Mouse (Mus musculus) heart, embryonic 15.5 days (tissue): ENCODE data around the gene Ptbp3. TPM values are rescaled to one million over a fixed set of nuclear protein-coding genes. Genes with fewer than 3 reads are reported as not detected.

Experiments
- ATAC-seq: fragments of 200-750 bp; cut with Nextera tagmentation; replicated peaks from 2 replicates; pipeline ENCODE4 v1.8.0; 2017; ENCODE audit warnings: low read depth, moderate TSS enrichment; ENCODE audit not compliant: insufficient number of reproducible peaks, insufficient read depth, low FRiP score
- H3K27ac ChIP-seq: fragments of 300-500 bp; sonication (generic); 2 replicates; pipeline ENCODE4 v1.5.1; 2015; ENCODE audit warnings: mild to moderate bottlenecking, inconsistent platforms
- H3K27me3 ChIP-seq: fragments of 300-500 bp; sonication (generic); 2 replicates; pipeline ENCODE4 v1.6.1; 2015; ENCODE audit warnings: inconsistent platforms
- H3K36me3 ChIP-seq: fragments of 300-500 bp; sonication (generic); 2 replicates; pipeline ENCODE4 v1.6.1; 2015; ENCODE audit warnings: mild to moderate bottlenecking, inconsistent platforms
- H3K4me1 ChIP-seq: fragments of 300-500 bp; sonication (generic); replicated peaks from 2 replicates; pipeline ENCODE4 v1.6.1; 2015; ENCODE audit warnings: inconsistent platforms
- H3K4me2 ChIP-seq: fragments of 300-500 bp; sonication (generic); 2 replicates; pipeline ENCODE4 v1.6.1; 2015; ENCODE audit warnings: inconsistent platforms, mild to moderate bottlenecking, moderate library complexity
- H3K4me3 ChIP-seq: fragments of 300-500 bp; sonication (generic); 2 replicates; pipeline ENCODE4 v1.5.1; 2015; ENCODE audit warnings: mild to moderate bottlenecking, inconsistent platforms
- H3K9ac ChIP-seq: fragments of 300-500 bp; sonication (generic); 2 replicates; pipeline ENCODE4 v1.6.1; 2015; ENCODE audit warnings: mild to moderate bottlenecking, inconsistent platforms
- H3K9me3 ChIP-seq: fragments of 300-500 bp; sonication (generic); replicated peaks from 2 replicates; pipeline ENCODE4 v1.6.1; 2016; ENCODE audit warnings: inconsistent platforms
- WGBS: fragments of 180-500 bp; shearing (Covaris S2); methylation state at CpG from one replicate; pipeline ENCODE4 v1.1.7; 2015; ENCODE audit warnings: mixed read lengths; 5-methylcytosine and 5-hydroxymethylcytosine counted together
- polyA plus RNA-seq: library from polyadenylated mRNA; unstranded; fragments of >200 nt; fragmentation: Nextera tagmentation; extraction: Ambion mirVana; gene quantifications from 2 replicates; pipeline ENCODE4 v1.2.1, GENCODE M21; 2015

The Ptbp3 gene
- polyA plus RNA-seq, 1 experiment from 2014 or later: 24.0 TPM

GRCm38 (mm10) chr4:59429128-59429527 is 120.0 kb downstream of the Ptbp3 start:
- no peaks in the 10 kb centered on the region for H3K36me3 ChIP-seq
- H3K4me3 ChIP-seq: no peak overlapping the region
- H3K27ac ChIP-seq: no peak overlapping the region
- no peak overlapping the region for H3K4me2 ChIP-seq
- no peaks in the 10 kb centered on the region for H3K27me3 ChIP-seq
- peaks cover 8% of the 10 kb centered on the region; the same call in 1 of the 2 replicates for H3K4me1 ChIP-seq
- WGBS: 75% methylated on average over 6 of the region's 6 CpGs
- H3K9ac ChIP-seq: no peak overlapping the region
- no peaks in the 10 kb centered on the region for H3K9me3 ChIP-seq
- ATAC-seq: no peak

- ATAC-seq: no peak
- 85% methylated on average over 5 of the region's 5 CpGs for WGBS
- H3K4me2 ChIP-seq: no peak overlapping the region
- peaks cover 4% of the 10 kb centered on the region; the same call in 1 of the 2 replicates for H3K4me1 ChIP-seq
- no peaks in the 10 kb centered on the region for H3K27me3 ChIP-seq
- no peaks in the 10 kb centered on the region for H3K36me3 ChIP-seq
- no peak overlapping the region for H3K4me3 ChIP-seq
- H3K9ac ChIP-seq: no peak overlapping the region
- H3K27ac ChIP-seq: no peak overlapping the region
- H3K9me3 ChIP-seq: no peaks in the 10 kb centered on the region
Observed at GRCm38 (mm10) chr4:59426429-59426828, 122.7 kb downstream of the Ptbp3 start.

- Histone ChIP-seq H3K4me2 (no peak overlapping the region), H3K36me3 (no peaks in the 10 kb centered on the region), H3K27ac (peak overlapping the region; percentile 14; the same call in 1 of the 2 replicates), H3K9ac (no peak overlapping the region), H3K4me3 (no peak overlapping the region), H3K27me3 (no peaks in the 10 kb centered on the region), H3K9me3 (no peaks in the 10 kb centered on the region), H3K4me1 (no peaks in the 10 kb centered on the region; the same call in 1 of the 2 replicates)
- ATAC-seq: no peak
Observed at GRCm38 (mm10) chr4:59422808-59423207, 126.4 kb downstream of the Ptbp3 start.

GRCm38 (mm10) chr4:59422025-59422783 is 127.0 kb downstream of the Ptbp3 start:
- ATAC-seq: 0 out of 2 replicates have a peak, but pooled peaks have one; percentile 18
- H3K9ac ChIP-seq: no peak overlapping the region
- peak overlapping the region; percentile 14; the same call in 1 of the 2 replicates for H3K27ac ChIP-seq
- H3K36me3 ChIP-seq: no peaks in the 10 kb centered on the region
- no peak overlapping the region for H3K4me2 ChIP-seq
- H3K4me1 ChIP-seq: no peaks in the 10 kb centered on the region; the same call in 1 of the 2 replicates
- no peaks in the 10 kb centered on the region for H3K9me3 ChIP-seq
- H3K27me3 ChIP-seq: no peaks in the 10 kb centered on the region
- 69% methylated on average over 5 of the region's 5 CpGs for WGBS
- no peak overlapping the region for H3K4me3 ChIP-seq

Other genes with a start within 250 kb of the Ptbp3 start
- 3.7 and 6.8 TPM in 2 replicates for gene Susd1, start 110.7 kb downstream of the Ptbp3 start, polyA plus RNA-seq
- gene Hsdl2, start 32.2 kb upstream of the Ptbp3 start, polyA plus RNA-seq: 59.5 and 70.1 TPM in 2 replicates
- gene E130308A19Rik, start 76.8 kb upstream of the Ptbp3 start, polyA plus RNA-seq: 17.3 and 24.2 TPM in 2 replicates